Mouse (Mus musculus): ENCODE measurements around the gene Agbl4. TPM values are rescaled to one million over a fixed set of nuclear protein-coding genes. Genes with fewer than 3 reads are reported as not detected.

Agbl4 gene
- polyA plus RNA-seq, 1 experiment, result not detected

DNA sequence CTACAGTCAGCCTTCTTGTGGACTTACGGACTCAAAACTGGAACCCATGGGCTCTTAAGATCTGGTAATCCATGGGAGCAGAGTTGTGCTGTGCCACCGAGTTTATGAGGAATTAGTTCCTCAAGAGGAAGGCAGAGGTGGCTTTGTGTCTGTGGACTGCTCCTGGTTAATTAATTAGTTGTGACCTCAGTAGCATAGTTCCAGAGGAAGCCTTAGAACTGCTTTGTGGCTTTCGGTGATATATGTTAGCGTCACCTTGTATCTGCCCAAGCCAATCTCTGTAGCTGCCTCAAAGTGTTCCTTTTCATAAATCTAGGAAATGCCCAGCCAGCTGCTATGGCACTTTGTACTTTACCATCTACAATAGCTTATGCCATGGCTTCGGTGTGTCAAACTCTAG, 1020.3 kb downstream of the Agbl4 start:
- H3K4me3 ChIP-seq (ENCODE audit: insufficient read depth, low read depth, low read length), result no peak overlapping the region
- WGBS, result 92% methylated on average over 5 of the region's 5 CpGs
- TF ChIP-seq CTCF (IDR thresholded peaks at IDR 0.05; ENCODE audit: insufficient read depth, low read depth, low read length), result no peak
- no peak for TF ChIP-seq POLR2A (IDR thresholded peaks at IDR 0.05; ENCODE audit: insufficient read depth, low read depth, low read length)
- no peak overlapping the region for H3K27ac ChIP-seq (ENCODE audit: insufficient read depth, low read depth, low read length)
- peaks cover 3% of the 10 kb centered on the region for H3K4me1 ChIP-seq (ENCODE audit: control insufficient read depth, insufficient read depth, low read length)

DNA sequence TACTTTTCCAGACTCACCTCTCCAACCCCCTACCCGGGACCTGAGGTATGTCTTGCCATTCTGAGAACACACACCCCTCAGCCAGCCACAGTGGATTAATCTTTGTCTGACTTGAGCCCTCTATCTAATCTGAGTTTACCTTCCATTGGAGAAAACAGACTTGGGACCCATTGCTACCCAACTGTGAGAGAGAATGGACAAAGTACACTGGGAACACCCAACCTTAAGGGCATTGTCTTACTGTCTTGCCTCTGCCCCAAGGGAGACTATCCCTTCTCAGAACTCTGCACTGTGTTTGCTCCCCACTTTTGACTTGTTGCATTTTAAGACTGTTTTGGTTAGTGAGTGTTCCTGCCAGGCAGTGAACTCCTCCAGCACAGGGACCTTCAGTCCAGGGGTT, 1022.0 kb downstream of the Agbl4 start:
- Histone ChIP-seq H3K4me3 (ENCODE audit: insufficient read depth, low read depth, low read length) (no peak overlapping the region), H3K4me1 (ENCODE audit: control insufficient read depth, insufficient read depth, low read length) (no peaks in the 10 kb centered on the region), H3K27ac (ENCODE audit: insufficient read depth, low read depth, low read length) (no peak overlapping the region)
- 98% methylated on average over 1 of the region's 1 CpGs for WGBS
- TF ChIP-seq POLR2A (IDR thresholded peaks at IDR 0.05; ENCODE audit: insufficient read depth, low read depth, low read length) (no peak), CTCF (IDR thresholded peaks at IDR 0.05; ENCODE audit: insufficient read depth, low read depth, low read length) (no peak)

DNA sequence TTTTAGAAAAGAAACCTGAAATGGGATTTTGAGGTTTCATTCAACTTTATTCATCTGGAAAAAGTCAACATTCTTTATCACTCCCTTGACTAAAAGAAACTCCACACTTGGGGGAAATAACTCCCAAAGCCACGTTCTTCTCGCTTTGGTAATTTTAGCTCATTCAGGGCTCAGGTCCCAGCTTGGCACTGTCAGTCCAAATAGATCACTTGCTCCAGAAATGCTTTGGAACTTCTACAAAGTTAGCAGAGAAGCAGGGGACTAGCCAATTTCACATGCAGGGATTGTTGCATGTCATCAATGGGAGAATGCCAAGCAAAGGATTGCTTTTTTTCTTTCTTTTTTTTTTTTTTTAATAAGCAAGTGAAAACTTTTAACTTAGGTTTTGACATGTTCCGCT, 1022.6 kb downstream of the Agbl4 start:
- Histone ChIP-seq H3K27ac (ENCODE audit: insufficient read depth, low read depth, low read length) (no peak overlapping the region), H3K4me3 (ENCODE audit: insufficient read depth, low read depth, low read length) (no peak overlapping the region), H3K4me1 (ENCODE audit: control insufficient read depth, insufficient read depth, low read length) (no peaks in the 10 kb centered on the region)
- 80% methylated on average over 3 of the region's 3 CpGs for WGBS
- TF ChIP-seq POLR2A (IDR thresholded peaks at IDR 0.05; ENCODE audit: insufficient read depth, low read depth, low read length) (no peak), CTCF (IDR thresholded peaks at IDR 0.05; ENCODE audit: insufficient read depth, low read depth, low read length) (no peak)

GRCm38 (mm10) chr4:111420955-111421354, 1023.5 kb downstream of the Agbl4 start:
- WGBS, result 97% methylated on average over 4 of the region's 4 CpGs

GRCm38 (mm10) chr4:111421785-111422184, 1024.3 kb downstream of the Agbl4 start:
- TF ChIP-seq POLR2A (IDR thresholded peaks at IDR 0.05; ENCODE audit: insufficient read depth, low read depth, low read length) (no peak), CTCF (IDR thresholded peaks at IDR 0.05; ENCODE audit: insufficient read depth, low read depth, low read length) (no peak)
- H3K4me1 ChIP-seq (ENCODE audit: control insufficient read depth, insufficient read depth, low read length), result no peaks in the 10 kb centered on the region
- no peak overlapping the region for H3K27ac ChIP-seq (ENCODE audit: insufficient read depth, low read depth, low read length)
- H3K4me3 ChIP-seq (ENCODE audit: insufficient read depth, low read depth, low read length), result no peak overlapping the region
- WGBS, result 93% methylated on average over 6 of the region's 6 CpGs

More at GRCm38 (mm10) chr4:111420955-111421354, 1023.5 kb downstream of the Agbl4 start:
- Histone ChIP-seq H3K4me1 (ENCODE audit: control insufficient read depth, insufficient read depth, low read length) (no peaks in the 10 kb centered on the region), H3K4me3 (ENCODE audit: insufficient read depth, low read depth, low read length) (no peak overlapping the region), H3K27ac (ENCODE audit: insufficient read depth, low read depth, low read length) (no peak overlapping the region)
- TF ChIP-seq CTCF (IDR thresholded peaks at IDR 0.05; ENCODE audit: insufficient read depth, low read depth, low read length) (no peak), POLR2A (IDR thresholded peaks at IDR 0.05; ENCODE audit: insufficient read depth, low read depth, low read length) (no peak)

DNA sequence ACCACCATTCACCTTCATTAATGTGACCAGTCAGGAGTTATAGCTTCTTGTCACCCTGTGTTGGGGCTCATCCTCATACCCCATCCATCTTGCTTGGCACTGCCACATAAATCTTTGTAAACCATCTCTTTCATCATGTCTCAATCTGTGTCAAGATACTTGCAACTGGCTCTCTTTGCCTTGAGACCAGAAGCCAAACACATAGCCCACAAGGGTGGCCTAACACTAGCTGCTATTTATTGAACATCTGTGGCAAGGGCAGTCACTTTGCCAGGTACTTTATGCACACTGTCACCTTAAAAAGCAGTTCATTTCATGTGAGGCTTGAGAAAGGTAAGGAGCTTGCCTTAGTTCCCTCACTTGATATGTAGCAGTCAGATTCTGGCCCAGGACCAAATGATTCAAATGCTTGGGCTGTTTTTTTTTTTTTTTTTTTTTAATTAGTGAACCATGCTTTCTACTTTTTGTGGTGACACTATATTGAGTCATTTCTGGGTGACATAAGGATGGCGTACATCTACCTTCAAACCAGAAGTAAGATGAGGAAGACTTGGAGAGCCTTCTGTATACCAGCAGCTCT, 1027.0 kb downstream of the Agbl4 start:
- Histone ChIP-seq H3K4me3 (ENCODE audit: insufficient read depth, low read depth, low read length) (no peak overlapping the region), H3K4me1 (ENCODE audit: control insufficient read depth, insufficient read depth, low read length) (no peaks in the 10 kb centered on the region), H3K27ac (ENCODE audit: insufficient read depth, low read depth, low read length) (no peak overlapping the region)
- 97% methylated on average over 1 of the region's 1 CpGs for WGBS
- no peak for TF ChIP-seq POLR2A (IDR thresholded peaks at IDR 0.05; ENCODE audit: insufficient read depth, low read depth, low read length)
- no peak for TF ChIP-seq CTCF (IDR thresholded peaks at IDR 0.05; ENCODE audit: insufficient read depth, low read depth, low read length)

- Histone ChIP-seq H3K27ac (ENCODE audit: insufficient read depth, low read depth, low read length) (no peak overlapping the region), H3K4me3 (ENCODE audit: insufficient read depth, low read depth, low read length) (no peak overlapping the region), H3K4me1 (ENCODE audit: control insufficient read depth, insufficient read depth, low read length) (no peaks in the 10 kb centered on the region)
- 81% methylated on average over 6 of the region's 6 CpGs for WGBS
- TF ChIP-seq POLR2A (IDR thresholded peaks at IDR 0.05; ENCODE audit: insufficient read depth, low read depth, low read length) (no peak), CTCF (IDR thresholded peaks at IDR 0.05; ENCODE audit: insufficient read depth, low read depth, low read length) (no peak)
These were observed 1027.7 kb downstream of the Agbl4 start for GRCm38 (mm10) chr4:111425170-111425569.

DNA sequence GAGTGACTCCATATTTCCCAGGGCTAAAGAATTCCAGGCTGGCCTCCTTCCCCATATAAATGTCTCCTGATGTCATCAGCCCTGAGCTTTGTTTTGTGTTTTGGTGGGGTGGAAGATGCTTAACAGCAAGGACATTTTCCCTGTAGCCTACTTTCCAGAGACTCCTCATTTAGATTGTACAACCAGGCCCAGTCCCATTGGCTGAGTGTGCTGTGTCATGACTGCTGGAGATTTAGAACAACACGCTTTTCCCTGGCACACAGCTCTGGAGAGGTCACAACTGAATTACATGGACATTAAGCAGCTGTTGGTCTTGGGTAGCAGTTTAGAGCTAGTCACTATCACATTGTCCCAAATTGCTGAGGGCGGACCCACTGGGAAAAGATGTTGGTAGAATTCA, 1033.7 kb downstream of the Agbl4 start:
- Histone ChIP-seq H3K4me3 (ENCODE audit: insufficient read depth, low read depth, low read length) (no peak overlapping the region), H3K4me1 (ENCODE audit: control insufficient read depth, insufficient read depth, low read length) (no peaks in the 10 kb centered on the region), H3K27ac (ENCODE audit: insufficient read depth, low read depth, low read length) (no peak overlapping the region)
- TF ChIP-seq POLR2A (IDR thresholded peaks at IDR 0.05; ENCODE audit: insufficient read depth, low read depth, low read length), result no peak
- no peak for TF ChIP-seq CTCF (IDR thresholded peaks at IDR 0.05; ENCODE audit: insufficient read depth, low read depth, low read length)
- 91% methylated on average over 2 of the region's 2 CpGs for WGBS

DNA sequence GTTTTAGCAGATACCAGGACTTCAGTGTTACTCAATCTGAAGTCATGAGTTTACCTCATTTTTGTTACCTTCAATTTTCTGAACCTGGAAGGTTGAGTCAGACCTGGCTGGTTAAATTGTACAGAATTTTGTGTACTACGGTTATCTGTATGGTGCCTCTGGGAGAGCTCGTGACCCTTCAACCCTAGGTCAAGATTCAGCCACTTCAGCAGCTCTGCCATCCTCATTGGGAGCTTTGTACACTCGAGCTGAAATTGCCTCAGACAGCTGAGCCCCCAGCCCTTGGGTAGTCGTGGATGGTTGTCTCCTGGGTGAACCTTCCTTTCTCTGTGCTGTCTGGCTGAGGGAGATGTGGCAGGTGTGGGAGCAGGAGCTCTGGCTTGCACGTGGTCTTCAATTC, 1034.6 kb downstream of the Agbl4 start:
- Histone ChIP-seq H3K27ac (ENCODE audit: insufficient read depth, low read depth, low read length) (no peak overlapping the region), H3K4me3 (ENCODE audit: insufficient read depth, low read depth, low read length) (no peak overlapping the region), H3K4me1 (ENCODE audit: control insufficient read depth, insufficient read depth, low read length) (no peaks in the 10 kb centered on the region)
- WGBS, result 87% methylated on average over 5 of the region's 5 CpGs
- TF ChIP-seq POLR2A (IDR thresholded peaks at IDR 0.05; ENCODE audit: insufficient read depth, low read depth, low read length), result no peak
- no peak for TF ChIP-seq CTCF (IDR thresholded peaks at IDR 0.05; ENCODE audit: insufficient read depth, low read depth, low read length)

DNA sequence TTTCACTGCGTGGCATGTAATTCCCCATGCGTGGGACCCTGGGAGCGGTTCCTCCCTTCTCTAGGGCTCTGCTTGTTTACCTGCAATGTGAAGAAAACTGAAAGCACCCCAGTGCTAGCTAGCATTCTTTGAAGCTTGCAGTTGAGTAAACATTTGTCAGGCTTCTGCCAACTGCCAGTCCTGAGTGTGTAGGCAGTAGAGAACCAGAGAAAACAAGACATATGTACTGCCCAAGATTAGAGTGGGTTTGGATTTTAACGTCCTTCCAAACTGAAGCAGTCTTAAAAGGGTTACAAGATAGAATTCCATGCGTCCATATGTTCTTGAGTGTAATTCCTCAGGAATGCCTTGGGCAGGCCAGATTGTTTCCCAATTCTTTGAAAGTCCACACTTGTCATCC, 1035.0 kb downstream of the Agbl4 start:
- Histone ChIP-seq H3K27ac (ENCODE audit: insufficient read depth, low read depth, low read length) (no peak overlapping the region), H3K4me3 (ENCODE audit: insufficient read depth, low read depth, low read length) (no peak overlapping the region), H3K4me1 (ENCODE audit: control insufficient read depth, insufficient read depth, low read length) (no peaks in the 10 kb centered on the region)
- 92% methylated on average over 5 of the region's 5 CpGs for WGBS
- TF ChIP-seq POLR2A (IDR thresholded peaks at IDR 0.05; ENCODE audit: insufficient read depth, low read depth, low read length), result no peak
- TF ChIP-seq CTCF (IDR thresholded peaks at IDR 0.05; ENCODE audit: insufficient read depth, low read depth, low read length), result no peak

Measured in olfactory bulb, adult 2 months (tissue).